Mouse (Mus musculus) bone marrow macrophage, adult 2 months (primary cell): ENCODE data around the gene 2510009E07Rik.

Experiments
- CTCF ChIP-seq: IDR thresholded peaks from 2 replicates; pipeline ENCODE4 v1.5.1; 2012; ENCODE audit warnings: low read depth, mild to moderate bottlenecking, low read length, moderate library complexity
- POLR2A ChIP-seq: IDR thresholded peaks from 2 replicates; pipeline ENCODE4 v1.6.1; 2012; ENCODE audit warnings: mild to moderate bottlenecking, low read depth, low read length, borderline replicate concordance

- TF ChIP-seq CTCF (no peak), POLR2A (no peak)
Measured at GRCm38 (mm10) chr16:21642906-21643305, 51.6 kb downstream of the 2510009E07Rik start.
